Mouse (Mus musculus) kidney, postnatal 14 days (tissue): ENCODE results near the gene Vmn1r72.
"Not testable (repeated sequence)": the region's sequence is repeated elsewhere in the genome, so short reads cannot be mapped to it uniquely, and the experiment has no call there.

Experiments
- DNase-seq: peaks from one replicate; pipeline ENCODE4 v3.0.0; 2022; ENCODE audit warnings: mixed read lengths

Vmn1r72 gene

DNA sequence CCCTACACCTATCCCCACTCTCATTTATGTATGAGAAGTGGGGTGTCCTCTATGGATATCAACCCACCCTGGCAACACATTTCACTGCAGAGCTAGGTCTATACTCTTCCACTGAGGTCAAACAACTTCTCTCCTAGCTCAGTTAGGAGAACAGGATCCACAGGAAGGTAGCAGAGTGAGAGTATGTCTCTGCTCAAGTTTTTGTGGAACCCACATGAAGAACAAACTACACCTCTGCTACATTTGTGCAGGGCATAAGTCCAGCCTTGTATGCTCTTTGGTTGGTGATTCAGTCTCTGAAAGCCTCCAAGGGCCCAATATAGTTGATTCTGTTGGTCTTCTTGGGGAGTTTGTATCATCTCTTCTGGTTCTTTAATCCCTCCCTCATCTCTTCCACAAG lies at the start of gene Vmn1r72:
TSS of gene Vmn1r72 (minus strand) at position 101 of the 400 bp plus-strand sequence.
- not testable (repeated sequence) for DNase-seq

DNA sequence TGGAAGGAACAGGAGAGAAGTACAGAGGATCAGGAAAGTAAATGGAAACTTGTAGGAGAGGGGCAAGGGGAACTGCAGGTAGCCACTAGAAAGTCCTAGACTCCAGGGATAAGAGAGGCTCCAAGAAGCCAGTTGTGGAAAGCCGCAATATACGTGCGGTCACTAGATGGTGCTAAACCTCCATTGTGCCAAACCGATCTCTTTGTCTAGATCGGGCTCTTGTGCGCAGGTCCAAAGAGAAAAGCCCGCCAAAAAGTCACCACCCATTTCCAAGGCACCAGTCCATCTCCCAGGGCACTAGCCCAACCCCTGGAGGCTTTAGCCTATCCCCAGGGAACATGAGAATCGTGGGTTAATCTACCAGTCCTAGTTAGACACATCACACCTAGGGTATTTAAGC lies 62.9 kb downstream of the Vmn1r72 start:
- peak; percentile 1 for DNase-seq
